Mouse (Mus musculus) midbrain, embryonic 15.5 days (tissue): ENCODE data around the gene Zcchc2. TPM values are rescaled to one million over a fixed set of nuclear protein-coding genes. Genes with fewer than 3 reads are reported as not detected.
A peak's percentile ranks its signal among the peaks of the same experiment; 100 is the strongest.

Experiments used
- ATAC-seq: fragments of 200-750 bp; cut with Nextera tagmentation; replicated peaks from 2 replicates; pipeline ENCODE4 v1.8.0; 2017; ENCODE audit warnings: moderate TSS enrichment
- H3K27ac ChIP-seq: fragments of 300-500 bp; sonication (generic); 2 replicates; pipeline ENCODE4 v1.5.1; 2015; ENCODE audit warnings: mild to moderate bottlenecking, inconsistent platforms
- H3K27me3 ChIP-seq: fragments of 300-500 bp; sonication (generic); replicated peaks from 2 replicates; pipeline ENCODE4 v1.6.1; 2015; ENCODE audit warnings: inconsistent platforms
- H3K36me3 ChIP-seq: fragments of 300-500 bp; sonication (generic); replicated peaks from 2 replicates; pipeline ENCODE4 v1.6.1; 2015; ENCODE audit warnings: inconsistent platforms
- H3K4me1 ChIP-seq: fragments of 300-500 bp; sonication (generic); 2 replicates; pipeline ENCODE4 v1.6.1; 2015; ENCODE audit warnings: inconsistent platforms
- H3K4me2 ChIP-seq: fragments of 300-500 bp; sonication (generic); 2 replicates; pipeline ENCODE4 v1.6.1; 2015; ENCODE audit warnings: inconsistent platforms, mild to moderate bottlenecking, moderate library complexity
- H3K4me3 ChIP-seq: fragments of 300-500 bp; sonication (generic); 2 replicates; pipeline ENCODE4 v1.5.1; 2015; ENCODE audit warnings: mild to moderate bottlenecking, inconsistent platforms
- H3K9ac ChIP-seq: fragments of 300-500 bp; sonication (generic); 2 replicates; pipeline ENCODE4 v1.6.1; 2015; ENCODE audit warnings: mild to moderate bottlenecking, inconsistent platforms
- H3K9me3 ChIP-seq: fragments of 300-500 bp; sonication (generic); 2 replicates; pipeline ENCODE4 v1.6.1; 2016; ENCODE audit warnings: inconsistent platforms
- WGBS: fragments of 180-500 bp; shearing (Covaris S2); methylation state at CpG from one replicate; pipeline ENCODE4 v1.1.7; 2015; ENCODE audit warnings: mixed read lengths; 5-methylcytosine and 5-hydroxymethylcytosine counted together
- polyA plus RNA-seq: library from polyadenylated mRNA; unstranded; fragments of >200 nt; fragmentation: Nextera tagmentation; extraction: Ambion mirVana; gene quantifications from 2 replicates; pipeline ENCODE4 v1.2.1, GENCODE M21; 2015

Zcchc2 gene
- polyA plus RNA-seq, 1 experiment from 2014 or later = 2.7 TPM

GRCm38 (mm10) chr1:106024254-106024653 is 34.0 kb downstream of the Zcchc2 start:
- no peak overlapping the region for H3K27ac ChIP-seq
- no peak overlapping the region for H3K4me3 ChIP-seq
- no peaks in the 10 kb centered on the region for H3K4me1 ChIP-seq
- H3K36me3 ChIP-seq = peaks cover 13% of the 10 kb centered on the region
- ATAC-seq = no peak
- H3K9ac ChIP-seq = no peak overlapping the region
- H3K27me3 ChIP-seq = no peaks in the 10 kb centered on the region
- no peaks in the 10 kb centered on the region for H3K9me3 ChIP-seq
- H3K4me2 ChIP-seq = no peak overlapping the region
- WGBS = 95% methylated on average over 2 of the region's 2 CpGs

- H3K9me3 ChIP-seq = no peaks in the 10 kb centered on the region
- no peak for ATAC-seq
- no peak overlapping the region for H3K27ac ChIP-seq
- H3K27me3 ChIP-seq = no peaks in the 10 kb centered on the region
- 97% methylated on average over 3 of the region's 3 CpGs for WGBS
- H3K9ac ChIP-seq = no peak overlapping the region
- H3K4me1 ChIP-seq = no peaks in the 10 kb centered on the region
- H3K36me3 ChIP-seq = peaks cover 14% of the 10 kb centered on the region
- H3K4me3 ChIP-seq = no peak overlapping the region
- no peak overlapping the region for H3K4me2 ChIP-seq
Observed at GRCm38 (mm10) chr1:106024778-106025177, 34.6 kb downstream of the Zcchc2 start.

- no peak overlapping the region for H3K9ac ChIP-seq
- no peak overlapping the region for H3K27ac ChIP-seq
- ATAC-seq = no peak
- no peaks in the 10 kb centered on the region for H3K27me3 ChIP-seq
- no peaks in the 10 kb centered on the region for H3K9me3 ChIP-seq
- WGBS = 93% methylated on average over 15 of the region's 15 CpGs
- no peaks in the 10 kb centered on the region for H3K4me1 ChIP-seq
- H3K4me2 ChIP-seq = no peak overlapping the region
- H3K4me3 ChIP-seq = no peak overlapping the region
- peaks cover 11% of the 10 kb centered on the region; the same call in 1 of the 2 replicates for H3K36me3 ChIP-seq
Observed at GRCm38 (mm10) chr1:106029769-106030168, 39.6 kb downstream of the Zcchc2 start.

GRCm38 (mm10) chr1:106030331-106030730 is 40.1 kb downstream of the Zcchc2 start:
- no peak overlapping the region for H3K27ac ChIP-seq
- no peak overlapping the region for H3K9ac ChIP-seq
- H3K36me3 ChIP-seq = peaks cover 11% of the 10 kb centered on the region; the same call in 1 of the 2 replicates
- no peak overlapping the region for H3K4me3 ChIP-seq
- 91% methylated on average over 10 of the region's 10 CpGs for WGBS
- no peak for ATAC-seq
- H3K4me1 ChIP-seq = no peaks in the 10 kb centered on the region
- H3K4me2 ChIP-seq = no peak overlapping the region
- no peaks in the 10 kb centered on the region for H3K27me3 ChIP-seq
- H3K9me3 ChIP-seq = no peaks in the 10 kb centered on the region

GRCm38 (mm10) chr1:106030886-106031285 is 40.7 kb downstream of the Zcchc2 start:
- H3K4me1 ChIP-seq = no peaks in the 10 kb centered on the region
- no peaks in the 10 kb centered on the region for H3K27me3 ChIP-seq
- ATAC-seq = no peak
- WGBS = 82% methylated on average over 2 of the region's 2 CpGs
- no peak overlapping the region for H3K4me3 ChIP-seq
- no peak overlapping the region for H3K4me2 ChIP-seq
- H3K9ac ChIP-seq = no peak overlapping the region
- no peak overlapping the region for H3K27ac ChIP-seq
- H3K36me3 ChIP-seq = peaks cover 11% of the 10 kb centered on the region; the same call in 1 of the 2 replicates
- H3K9me3 ChIP-seq = no peaks in the 10 kb centered on the region

GRCm38 (mm10) chr1:106031908-106032307 is 41.7 kb downstream of the Zcchc2 start:
- ATAC-seq = no peak
- Histone ChIP-seq H3K4me3 (no peak overlapping the region), H3K27ac (no peak overlapping the region), H3K4me1 (no peaks in the 10 kb centered on the region), H3K4me2 (no peak overlapping the region), H3K27me3 (no peaks in the 10 kb centered on the region), H3K36me3 (peaks cover 11% of the 10 kb centered on the region; the same call in 1 of the 2 replicates), H3K9me3 (no peaks in the 10 kb centered on the region), H3K9ac (no peak overlapping the region)
- 63% methylated on average over 6 of the region's 6 CpGs for whole genome bisulfite sequencing

- Histone ChIP-seq H3K27ac (no peak overlapping the region), H3K9ac (no peak overlapping the region), H3K4me2 (no peak overlapping the region), H3K4me1 (no peaks in the 10 kb centered on the region), H3K4me3 (no peak overlapping the region), H3K27me3 (no peaks in the 10 kb centered on the region), H3K9me3 (no peaks in the 10 kb centered on the region), H3K36me3 (peaks cover 10% of the 10 kb centered on the region; the same call in 1 of the 2 replicates)
- 59% methylated on average over 7 of the region's 7 CpGs for WGBS
- ATAC-seq = no peak
Observed at GRCm38 (mm10) chr1:106034776-106035175, 44.6 kb downstream of the Zcchc2 start.

GRCm38 (mm10) chr1:106036861-106037599 is 46.8 kb downstream of the Zcchc2 start:
- H3K4me1 ChIP-seq = no peaks in the 10 kb centered on the region
- 64% methylated on average over 19 of the region's 19 CpGs for WGBS
- no peak overlapping the region for H3K4me2 ChIP-seq
- no peak overlapping the region for H3K9ac ChIP-seq
- no peak overlapping the region for H3K27ac ChIP-seq
- ATAC-seq = peak; percentile 80
- H3K36me3 ChIP-seq = 0 out of 2 replicates have a peak, but pooled peaks cover 5% of the 10 kb centered on the region
- H3K4me3 ChIP-seq = no peak overlapping the region
- no peaks in the 10 kb centered on the region for H3K27me3 ChIP-seq
- H3K9me3 ChIP-seq = no peaks in the 10 kb centered on the region

GRCm38 (mm10) chr1:106039326-106039725 is 49.1 kb downstream of the Zcchc2 start:
- WGBS = 67% methylated on average over 6 of the region's 6 CpGs
- ATAC-seq = no peak
- no peak overlapping the region for H3K4me2 ChIP-seq

GRCm38 (mm10) chr1:106040271-106040670 is 50.1 kb downstream of the Zcchc2 start:
- Histone ChIP-seq H3K9ac (no peak overlapping the region), H3K4me2 (no peak overlapping the region), H3K36me3 (no peaks in the 10 kb centered on the region), H3K27me3 (no peaks in the 10 kb centered on the region), H3K4me3 (no peak overlapping the region), H3K9me3 (no peaks in the 10 kb centered on the region), H3K27ac (no peak overlapping the region), H3K4me1 (no peaks in the 10 kb centered on the region)
- ATAC-seq = no peak
- WGBS = 91% methylated on average over 4 of the region's 4 CpGs

More at GRCm38 (mm10) chr1:106039326-106039725, 49.1 kb downstream of the Zcchc2 start:
- Histone ChIP-seq H3K36me3 (no peaks in the 10 kb centered on the region), H3K9ac (no peak overlapping the region), H3K4me1 (no peaks in the 10 kb centered on the region), H3K27me3 (no peaks in the 10 kb centered on the region), H3K4me3 (no peak overlapping the region), H3K27ac (no peak overlapping the region), H3K9me3 (no peaks in the 10 kb centered on the region)

- ATAC-seq = no peak
- Histone ChIP-seq H3K27me3 (no peaks in the 10 kb centered on the region), H3K4me3 (no peak overlapping the region), H3K36me3 (no peaks in the 10 kb centered on the region), H3K9ac (no peak overlapping the region), H3K27ac (no peak overlapping the region), H3K9me3 (no peaks in the 10 kb centered on the region), H3K4me1 (no peaks in the 10 kb centered on the region), H3K4me2 (no peak overlapping the region)
- WGBS = 93% methylated on average over 9 of the region's 9 CpGs
Observed at GRCm38 (mm10) chr1:106042221-106042620, 52.0 kb downstream of the Zcchc2 start.

- Histone ChIP-seq H3K36me3 (no peaks in the 10 kb centered on the region), H3K27me3 (no peaks in the 10 kb centered on the region), H3K27ac (no peak overlapping the region), H3K9ac (no peak overlapping the region), H3K4me2 (no peak overlapping the region), H3K4me3 (no peak overlapping the region), H3K9me3 (no peaks in the 10 kb centered on the region), H3K4me1 (no peaks in the 10 kb centered on the region)
- 83% methylated on average over 4 of the region's 4 CpGs for WGBS
- ATAC-seq = 0 out of 2 replicates have a peak, but pooled peaks have one; percentile 46
Observed at GRCm38 (mm10) chr1:106043053-106043820, 53.0 kb downstream of the Zcchc2 start.
